ENCODE assay signal across 8 mouse cellular contexts in genomic region chr5:32139516-32140037, GRCm38 (mm10). TPM values are rescaled to one million over a fixed set of nuclear protein-coding genes. Genes with fewer than 3 reads are reported as not detected.
DNase-seq lines count a peak whose midpoint lies in the region; ATAC-seq and TF ChIP-seq lines count a peak whose summit lies in the region.

No protein-coding gene starts in this region.

- ATAC-seq in activated CD4-positive, CD25-positive, alpha-beta regulatory T cell, adult 4 months = no peak

- intact Hi-C loops in heart, postnatal 25 days (cut with DNase I) = loop anchor here (2.0 to 10.0 kb wide), 6 partner anchors 58 to 577 kb away; partner anchors contain the start of gene Mrpl33

- TF ChIP-seq CTCF in brain, embryonic 14.5 days (IDR thresholded peaks at IDR 0.05; ENCODE audit: borderline replicate concordance, extremely low read depth, insufficient read depth, insufficient read length) = peak; percentile 60

- no peak for TF ChIP-seq POLR2A in brain, embryonic 14.5 days (IDR thresholded peaks at IDR 0.05; ENCODE audit: borderline replicate concordance, extremely low read depth, insufficient read depth, insufficient read length, poor library complexity, severe bottlenecking)

- peak; percentile 96 for DNase-seq in heart, adult 11 months
- DNase-seq in heart, postnatal 25 days (ENCODE audit: low spot score) = no peak
- peak; percentile 74 for DNase-seq in CD4-positive helper T cell, adult 2 months (ENCODE audit: low read depth, low spot score)
- peak; percentile 76 for DNase-seq in brain, embryonic 14.5 days (ENCODE audit: low read depth)
- peak; percentile 90 for DNase-seq in heart, adult 8-10 months (ENCODE audit: low spot score)
- peak; percentile 65 to 67 for DNase-seq in kidney, postnatal 25 days
- peak; percentile 87 for DNase-seq in lung, postnatal 25 days (ENCODE audit: low spot score)

RNA-seq across cellular contexts. Expression of gene Fosl2, which starts 4.0 kb away (rescaled TPM):
- 10 to 100 TPM; 19.8 to 24.4 TPM for total RNA-seq in heart, postnatal 25 days (2021)
- polyA plus RNA-seq in brain, embryonic 14.5 days (2012; rRNA removed) = 3.2 and 3.4 TPM in 2 replicates
- 10 to 100 TPM; 14.7 to 21.1 (median 18.8) TPM for total RNA-seq in heart, adult 8-10 months (2022)
- 1 to 10 TPM in 1 of 2 experiments, under 1 TPM in 1; 0.66 to 1.2 TPM for polyA plus RNA-seq in activated CD4-positive, CD25-positive, alpha-beta regulatory T cell, adult 4 months (2017; shearing (Covaris generic))
